Mouse (Mus musculus): ENCODE measurements around the gene A730049H05Rik. TPM values are rescaled to one million over a fixed set of nuclear protein-coding genes. Genes with fewer than 3 reads are reported as not detected.

The A730049H05Rik gene
- polyA plus RNA-seq, 1 experiment from 2014 or later, result 0.09 TPM

GRCm38 (mm10) chr6:92804254-92804971, 11.9 kb upstream of the A730049H05Rik start:
- no peaks in the 10 kb centered on the region for H3K27me3 ChIP-seq
- no peak overlapping the region for H3K4me2 ChIP-seq
- WGBS (ENCODE audit: insufficient replicate concordance), result 55% methylated on average over 3 of the region's 3 CpGs
- DNase-seq, result no peak
- H3K4me1 ChIP-seq (replicated peaks), result no peaks in the 10 kb centered on the region
- no peak for ATAC-seq (ENCODE audit: low read depth)
- no peak overlapping the region for H3K4me3 ChIP-seq (replicated peaks)
- no peaks in the 10 kb centered on the region for H3K36me3 ChIP-seq
- no peaks in the 10 kb centered on the region for H3K9me3 ChIP-seq (replicated peaks)
- no peak overlapping the region for H3K9ac ChIP-seq
- no peak overlapping the region for H3K27ac ChIP-seq

- Histone ChIP-seq H3K27me3 (no peaks in the 10 kb centered on the region), H3K27ac (no peak overlapping the region), H3K4me2 (no peak overlapping the region), H3K4me3 (replicated peaks) (no peak overlapping the region), H3K9me3 (replicated peaks) (no peaks in the 10 kb centered on the region), H3K9ac (no peak overlapping the region), H3K36me3 (no peaks in the 10 kb centered on the region), H3K4me1 (replicated peaks) (no peaks in the 10 kb centered on the region)
- DNase-seq, result no peak
- ATAC-seq (ENCODE audit: low read depth), result no peak
- WGBS (ENCODE audit: insufficient replicate concordance), result 60% methylated on average over 3 of the region's 3 CpGs
These were observed 6.5 kb upstream of the A730049H05Rik start for GRCm38 (mm10) chr6:92809818-92810217.

GRCm38 (mm10) chr6:92810628-92811027, 5.7 kb upstream of the A730049H05Rik start:
- WGBS (ENCODE audit: insufficient replicate concordance), result 72% methylated on average over 2 of the region's 2 CpGs

GRCm38 (mm10) chr6:92811566-92811965, 4.7 kb upstream of the A730049H05Rik start:
- H3K36me3 ChIP-seq, result no peaks in the 10 kb centered on the region
- no peak for DNase-seq
- no peak overlapping the region for H3K4me3 ChIP-seq (replicated peaks)
- no peaks in the 10 kb centered on the region for H3K9me3 ChIP-seq (replicated peaks)
- no peak overlapping the region for H3K9ac ChIP-seq
- H3K4me2 ChIP-seq, result no peak overlapping the region
- no peaks in the 10 kb centered on the region for H3K4me1 ChIP-seq (replicated peaks)
- H3K27me3 ChIP-seq, result no peaks in the 10 kb centered on the region
- ATAC-seq (ENCODE audit: low read depth), result no peak
- H3K27ac ChIP-seq, result no peak overlapping the region

More at GRCm38 (mm10) chr6:92810628-92811027, 5.7 kb upstream of the A730049H05Rik start:
- H3K9me3 ChIP-seq (replicated peaks), result no peaks in the 10 kb centered on the region
- H3K27me3 ChIP-seq, result no peaks in the 10 kb centered on the region
- H3K4me2 ChIP-seq, result no peak overlapping the region
- H3K9ac ChIP-seq, result no peak overlapping the region
- H3K27ac ChIP-seq, result no peak overlapping the region
- ATAC-seq (ENCODE audit: low read depth), result no peak
- no peak for DNase-seq
- H3K4me1 ChIP-seq (replicated peaks), result no peaks in the 10 kb centered on the region
- H3K36me3 ChIP-seq, result no peaks in the 10 kb centered on the region
- no peak overlapping the region for H3K4me3 ChIP-seq (replicated peaks)

GRCm38 (mm10) chr6:92812702-92813370, 3.4 kb upstream of the A730049H05Rik start:
- Histone ChIP-seq H3K4me2 (no peak overlapping the region), H3K9me3 (replicated peaks) (no peaks in the 10 kb centered on the region), H3K4me1 (replicated peaks) (no peaks in the 10 kb centered on the region), H3K4me3 (replicated peaks) (no peak overlapping the region), H3K9ac (no peak overlapping the region), H3K27ac (no peak overlapping the region), H3K27me3 (no peaks in the 10 kb centered on the region), H3K36me3 (no peaks in the 10 kb centered on the region)
- DNase-seq (no peak), ATAC-seq (ENCODE audit: low read depth) (no peak)
- 64% methylated on average over 2 of the region's 2 CpGs for WGBS (ENCODE audit: insufficient replicate concordance)

GRCm38 (mm10) chr6:92817661-92818060, 1.4 kb downstream of the A730049H05Rik start:
- Histone ChIP-seq H3K27me3 (no peaks in the 10 kb centered on the region), H3K9ac (no peak overlapping the region), H3K9me3 (replicated peaks) (no peaks in the 10 kb centered on the region), H3K36me3 (no peaks in the 10 kb centered on the region), H3K4me3 (replicated peaks) (no peak overlapping the region), H3K27ac (no peak overlapping the region), H3K4me2 (no peak overlapping the region), H3K4me1 (replicated peaks) (no peaks in the 10 kb centered on the region)
- ATAC-seq (ENCODE audit: low read depth) (no peak), DNase-seq (no peak)
- 61% methylated on average over 8 of the region's 8 CpGs for WGBS (ENCODE audit: insufficient replicate concordance)

GRCm38 (mm10) chr6:92821606-92822005, 5.3 kb downstream of the A730049H05Rik start:
- WGBS (ENCODE audit: insufficient replicate concordance), result 60% methylated on average over 5 of the region's 5 CpGs
- Histone ChIP-seq H3K4me2 (no peak overlapping the region), H3K4me3 (replicated peaks) (no peak overlapping the region), H3K9ac (no peak overlapping the region), H3K27ac (no peak overlapping the region), H3K27me3 (no peaks in the 10 kb centered on the region), H3K4me1 (replicated peaks) (peaks cover 3% of the 10 kb centered on the region; the same call in 1 of the 2 replicates), H3K9me3 (replicated peaks) (no peaks in the 10 kb centered on the region), H3K36me3 (no peaks in the 10 kb centered on the region)
- DNase-seq, result no peak
- ATAC-seq (ENCODE audit: low read depth), result no peak

- H3K4me2 ChIP-seq, result no peak overlapping the region
- ATAC-seq (ENCODE audit: low read depth) (no peak), DNase-seq (no peak)
- H3K9ac ChIP-seq, result no peak overlapping the region
- H3K27me3 ChIP-seq, result no peaks in the 10 kb centered on the region
- 54% methylated on average over 6 of the region's 6 CpGs for WGBS (ENCODE audit: insufficient replicate concordance)
- H3K4me3 ChIP-seq (replicated peaks), result no peak overlapping the region
- peaks cover 4% of the 10 kb centered on the region; the same call in 1 of the 2 replicates for H3K4me1 ChIP-seq (replicated peaks)
- no peaks in the 10 kb centered on the region for H3K9me3 ChIP-seq (replicated peaks)
- H3K36me3 ChIP-seq, result no peaks in the 10 kb centered on the region
- no peak overlapping the region for H3K27ac ChIP-seq
These were observed 5.7 kb downstream of the A730049H05Rik start for GRCm38 (mm10) chr6:92822006-92822405.

- no peak overlapping the region for H3K4me3 ChIP-seq (replicated peaks)
- ATAC-seq (ENCODE audit: low read depth), result no peak
- no peaks in the 10 kb centered on the region for H3K36me3 ChIP-seq
- DNase-seq, result no peak
- H3K4me2 ChIP-seq, result no peak overlapping the region
- peaks cover 4% of the 10 kb centered on the region; the same call in 1 of the 2 replicates for H3K4me1 ChIP-seq (replicated peaks)
- H3K27me3 ChIP-seq, result no peaks in the 10 kb centered on the region
- H3K27ac ChIP-seq, result no peak overlapping the region
- 72% methylated on average over 7 of the region's 7 CpGs for WGBS (ENCODE audit: insufficient replicate concordance)
- H3K9me3 ChIP-seq (replicated peaks), result no peaks in the 10 kb centered on the region
- H3K9ac ChIP-seq, result no peak overlapping the region
These were observed 7.7 kb downstream of the A730049H05Rik start for GRCm38 (mm10) chr6:92823991-92824390.

GRCm38 (mm10) chr6:92826561-92826960, 10.3 kb downstream of the A730049H05Rik start:
- DNase-seq (no peak), ATAC-seq (ENCODE audit: low read depth) (no peak)
- WGBS (ENCODE audit: insufficient replicate concordance), result 34% methylated on average over 5 of the region's 5 CpGs
- no peaks in the 10 kb centered on the region for H3K9me3 ChIP-seq (replicated peaks)
- no peaks in the 10 kb centered on the region for H3K36me3 ChIP-seq
- H3K9ac ChIP-seq, result no peak overlapping the region
- no peak overlapping the region for H3K4me3 ChIP-seq (replicated peaks)
- no peak overlapping the region for H3K4me2 ChIP-seq
- H3K27ac ChIP-seq, result no peak overlapping the region
- H3K4me1 ChIP-seq (replicated peaks), result peaks cover 4% of the 10 kb centered on the region; the same call in 1 of the 2 replicates
- no peaks in the 10 kb centered on the region for H3K27me3 ChIP-seq

- Histone ChIP-seq H3K27ac (no peak overlapping the region), H3K36me3 (no peaks in the 10 kb centered on the region), H3K9ac (no peak overlapping the region), H3K9me3 (replicated peaks) (no peaks in the 10 kb centered on the region), H3K27me3 (no peaks in the 10 kb centered on the region), H3K4me3 (replicated peaks) (no peak overlapping the region), H3K4me1 (replicated peaks) (peaks cover 4% of the 10 kb centered on the region; the same call in 1 of the 2 replicates), H3K4me2 (no peak overlapping the region)
- 46% methylated on average over 5 of the region's 5 CpGs for WGBS (ENCODE audit: insufficient replicate concordance)
- no peak for DNase-seq
- no peak for ATAC-seq (ENCODE audit: low read depth)
These were observed 11.1 kb downstream of the A730049H05Rik start for GRCm38 (mm10) chr6:92827360-92827759.

- WGBS (ENCODE audit: insufficient replicate concordance), result 66% methylated on average over 2 of the region's 2 CpGs
- DNase-seq (no peak), ATAC-seq (ENCODE audit: low read depth) (no peak)
- Histone ChIP-seq H3K9ac (no peak overlapping the region), H3K9me3 (replicated peaks) (no peaks in the 10 kb centered on the region), H3K27me3 (no peaks in the 10 kb centered on the region), H3K27ac (no peak overlapping the region), H3K36me3 (no peaks in the 10 kb centered on the region), H3K4me2 (no peak overlapping the region), H3K4me3 (replicated peaks) (no peak overlapping the region), H3K4me1 (replicated peaks) (peaks cover 4% of the 10 kb centered on the region; the same call in 1 of the 2 replicates)
These were observed 12.9 kb downstream of the A730049H05Rik start for GRCm38 (mm10) chr6:92829148-92829547.

All from liver, embryonic 13.5 days (tissue).